Comparison of ENCODE assay signal across 9 mouse cellular contexts in the genomic region with DNA sequence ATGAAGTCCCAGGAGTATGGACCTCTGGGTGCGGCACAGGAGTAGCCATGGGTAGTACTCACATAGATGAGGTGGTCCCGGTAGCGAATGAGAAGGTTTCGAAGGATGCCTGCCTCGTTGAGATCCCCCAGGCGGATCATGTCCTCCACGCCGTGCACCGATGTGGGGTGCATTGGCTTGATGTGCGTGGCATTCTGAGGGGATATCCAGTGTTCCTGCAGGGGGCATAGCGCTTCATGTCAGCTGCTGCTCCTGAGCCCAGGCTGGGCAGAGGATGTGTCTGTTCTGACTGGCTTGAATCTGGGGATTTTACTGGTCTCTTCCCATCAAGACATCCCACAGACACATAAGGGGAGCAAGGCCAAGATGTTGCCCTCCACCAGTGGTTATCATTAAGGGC. TPM values are rescaled to one million over a fixed set of nuclear protein-coding genes. Genes with fewer than 3 reads are reported as not detected.
DNase-seq lines count a peak whose midpoint lies in the region; ATAC-seq and TF ChIP-seq lines count a peak whose summit lies in the region.
"Had no signal": no experiment of that assay in that cellular context is flagged by ENCODE, and none has a peak within 500 bp of the region (broad histone marks: within the 10 kb centered on the region; RNA-seq: fewer than 3 reads in every experiment).

No protein-coding gene starts in this region.

- no peak for TF ChIP-seq CTCF in small intestine, adult 2 months (IDR thresholded peaks at IDR 0.05; ENCODE audit: extremely low read depth, insufficient read length, insufficient replicate concordance, low read depth, low read length)

- intact Hi-C loops in left cerebral cortex, postnatal 25 days (cut with DNase I): no loop called here

- peak overlapping the region; percentile 38; the same call in 1 of the 2 replicates for H3K27ac ChIP-seq in liver, embryonic 11.5 days (ENCODE audit: low read depth, low read length)
- H3K27ac ChIP-seq in forebrain, embryonic 13.5 days: peak overlapping the region; percentile 32; the same call in 1 of the 2 replicates
- 0 out of 2 replicates have a peak overlapping the region, but pooled peaks have one; percentile 19 for H3K27ac ChIP-seq in limb, embryonic 12.5 days
- H3K27ac ChIP-seq in small intestine, adult 2 months (ENCODE audit: insufficient read depth, low read depth, low read length): peak overlapping the region; percentile 69; the same call in 1 of the 2 replicates
- H3K27ac ChIP-seq: macrophage had no signal

- peak overlapping the region; percentile 40; the same call in 1 of the 2 replicates for H3K4me3 ChIP-seq in liver, embryonic 11.5 days (ENCODE audit: low read depth, low read length)
- peak overlapping the region; percentile 34 for H3K4me3 ChIP-seq in forebrain, embryonic 13.5 days
- no peak overlapping the region for H3K4me3 ChIP-seq in limb, embryonic 12.5 days (replicated peaks)
- H3K4me3 ChIP-seq in small intestine, adult 2 months (ENCODE audit: low read depth, low read length): no peak overlapping the region

- no peak for TF ChIP-seq POLR2A in small intestine, adult 2 months (IDR thresholded peaks at IDR 0.05; ENCODE audit: low read depth, low read length)

- WGBS in liver, embryonic 11.5 days: 91% methylated on average over 11 of the region's 11 CpGs
- WGBS in forebrain, embryonic 13.5 days: 94% methylated on average over 11 of the region's 11 CpGs
- WGBS in limb, embryonic 12.5 days: 91% methylated on average over 11 of the region's 11 CpGs
- WGBS in small intestine, adult 2 months: 95% methylated on average over 11 of the region's 11 CpGs

- H3K4me1 ChIP-seq in liver, embryonic 11.5 days (replicated peaks; ENCODE audit: control insufficient read depth, insufficient read depth, low read length): peaks cover 17% of the 10 kb centered on the region
- peaks cover 18% of the 10 kb centered on the region for H3K4me1 ChIP-seq in forebrain, embryonic 13.5 days
- 0 out of 2 replicates have a peak, but pooled peaks cover 6% of the 10 kb centered on the region for H3K4me1 ChIP-seq in limb, embryonic 12.5 days (replicated peaks)
- peaks cover 38% of the 10 kb centered on the region for H3K4me1 ChIP-seq in small intestine, adult 2 months (ENCODE audit: control insufficient read depth, insufficient read depth, insufficient read length, low read length)

- no peak for ATAC-seq in liver, embryonic 11.5 days (replicated peaks; ENCODE audit: low FRiP score)
- peak; percentile 26; the same call in 1 of the 2 replicates for ATAC-seq in forebrain, embryonic 13.5 days
- ATAC-seq in limb, embryonic 12.5 days (ENCODE audit: insufficient number of reproducible peaks, insufficient read depth, low FRiP score, low TSS enrichment, low read depth): no peak

- no peaks in the 10 kb centered on the region for H3K9me3 ChIP-seq in liver, embryonic 11.5 days (ENCODE audit: control insufficient read depth, low read length)
- no peaks in the 10 kb centered on the region for H3K9me3 ChIP-seq in forebrain, embryonic 13.5 days (replicated peaks)
- H3K9me3 ChIP-seq in limb, embryonic 12.5 days: 0 out of 2 replicates have a peak, but pooled peaks cover 2% of the 10 kb centered on the region

- DNase-seq in liver, embryonic 11.5 days (ENCODE audit: low spot score): no peak
- no peak for DNase-seq in liver
- DNase-seq in left cerebral cortex, postnatal 25 days (ENCODE audit: low spot score in 2 of 2): no peak
- DNase-seq in layer of hippocampus, adult 18-20 months (ENCODE audit: low spot score in 2 of 2): no peak
- no peak for DNase-seq in adrenal gland, postnatal 36 days

- H3K4me2 ChIP-seq in liver, embryonic 11.5 days: peak overlapping the region; percentile 64
- peak overlapping the region; percentile 60 for H3K4me2 ChIP-seq in forebrain, embryonic 13.5 days
- peak overlapping the region; percentile 54 for H3K4me2 ChIP-seq in limb, embryonic 12.5 days

- H3K36me3 ChIP-seq in liver, embryonic 11.5 days (ENCODE audit: control insufficient read depth, insufficient read depth, low read length): peaks cover under 1% of the 10 kb centered on the region; the same call in 1 of the 2 replicates
- peaks cover 6% of the 10 kb centered on the region for H3K36me3 ChIP-seq in forebrain, embryonic 13.5 days (ENCODE audit: poor library complexity, severe bottlenecking)
- peaks cover 6% of the 10 kb centered on the region for H3K36me3 ChIP-seq in limb, embryonic 12.5 days
- H3K36me3 ChIP-seq in small intestine, adult 2 months (ENCODE audit: control insufficient read depth, insufficient read depth, low read length): peaks cover 9% of the 10 kb centered on the region

- H3K9ac ChIP-seq in liver, embryonic 11.5 days (ENCODE audit: low read depth, low read length): peak overlapping the region; percentile 63
- H3K9ac ChIP-seq in forebrain, embryonic 13.5 days: peak overlapping the region; percentile 63
- no peak overlapping the region; the same call in 1 of the 2 replicates for H3K9ac ChIP-seq in limb, embryonic 12.5 days (replicated peaks)

- H3K27me3 ChIP-seq in liver, embryonic 11.5 days (replicated peaks; ENCODE audit: control insufficient read depth, insufficient read depth, low read length): no peaks in the 10 kb centered on the region
- H3K27me3 ChIP-seq in forebrain, embryonic 13.5 days: no peaks in the 10 kb centered on the region; the same call in 1 of the 2 replicates
- H3K27me3 ChIP-seq in limb, embryonic 12.5 days: no peaks in the 10 kb centered on the region
- no peaks in the 10 kb centered on the region for H3K27me3 ChIP-seq in small intestine, adult 2 months (ENCODE audit: control insufficient read depth, insufficient read depth, low read length)

RNA-seq across cellular contexts. Expression of gene Myo7a, which starts 16.8 kb away (rescaled TPM):
- polyA plus RNA-seq in liver, embryonic 11.5 days (2014; fragmentation: Nextera tagmentation; extraction: Ambion mirVana): 20.1 and 20.7 TPM in 2 replicates
- polyA plus RNA-seq in forebrain, embryonic 13.5 days (2015; fragmentation: Nextera tagmentation; extraction: Ambion mirVana): 11.8 and 14.2 TPM in 2 replicates
- 13.4 and 17.4 TPM in 2 replicates for polyA plus RNA-seq in limb, embryonic 12.5 days (2016; fragmentation: Nextera tagmentation; extraction: Ambion mirVana)
- 26.9 and 51.7 TPM in 2 replicates for polyA plus RNA-seq in small intestine, adult 2 months (2012; rRNA removed)
- total RNA-seq in left cerebral cortex, postnatal 25 days (2021): 10 to 100 TPM in 1 of 2 experiments, 1 to 10 TPM in 1; 9.8 to 11.0 TPM
- total RNA-seq in layer of hippocampus, adult 18-20 months (2021): 10 to 100 TPM; 10.0 to 14.5 TPM
- 100 to 1,000 TPM; 102 to 124 TPM for total RNA-seq in adrenal gland, postnatal 36 days (2021)

RNA-seq across cellular contexts. Expression of gene Omp, which starts 42.8 kb away (rescaled TPM):
- 0.62 and 0.70 TPM in 2 replicates for polyA plus RNA-seq in liver, embryonic 11.5 days (2014; fragmentation: Nextera tagmentation; extraction: Ambion mirVana)
- polyA plus RNA-seq in forebrain, embryonic 13.5 days (2015; fragmentation: Nextera tagmentation; extraction: Ambion mirVana): 0.42 and 0.52 TPM in 2 replicates
- polyA plus RNA-seq in limb, embryonic 12.5 days (2016; fragmentation: Nextera tagmentation; extraction: Ambion mirVana): 0.19 TPM in 1 of 2 replicates, not detected in the other
- 0.65 and 1.4 TPM in 2 replicates for polyA plus RNA-seq in small intestine, adult 2 months (2012; rRNA removed)
- under 1 TPM; 0.64 to 0.87 TPM for total RNA-seq in left cerebral cortex, postnatal 25 days (2021)
- total RNA-seq in layer of hippocampus, adult 18-20 months (2021): 1 to 10 TPM; 1.1 to 1.2 TPM
- 1 to 10 TPM in 1 of 2 experiments, under 1 TPM in 1; 0.20 to 3.1 TPM for total RNA-seq in adrenal gland, postnatal 36 days (2021)
- polyA plus RNA-seq: macrophage had no signal

Comparison
In these comparisons a context has a peak if more than half of its experiments do, and no peak if none do; other contexts are left out.
1. H3K27ac ChIP-seq: peak in every context shown above with its lines; median percentile 69 in small intestine, adult 2 months; 38 in liver, embryonic 11.5 days; 32 in forebrain, embryonic 13.5 days; 19 in limb, embryonic 12.5 days.
2. H3K4me3 ChIP-seq: peak in liver, embryonic 11.5 days (single experiment) and forebrain, embryonic 13.5 days (single experiment); none in limb, embryonic 12.5 days (single experiment) and small intestine, adult 2 months (single experiment).
3. Peak in every context shown above with its lines, with median percentiles within 50 percentile points of each other: H3K4me2 ChIP-seq.